Mouse (Mus musculus) intestine, postnatal 0 days (tissue): Measurements from ENCODE around the gene Dynlt1b. TPM values are rescaled to one million over a fixed set of nuclear protein-coding genes. Genes with fewer than 3 reads are reported as not detected.
"Not testable (repeated sequence)": the region's sequence is repeated elsewhere in the genome, so short reads cannot be mapped to it uniquely, and the experiment has no call there.

Experiments used
- ATAC-seq: fragments of 200-750 bp; cut with Nextera tagmentation; 2 replicates; pipeline ENCODE4 v1.8.0; 2017; ENCODE audit warnings: mild to moderate bottlenecking, moderate TSS enrichment, moderate library complexity
- H3K27ac ChIP-seq: fragments of 300-500 bp; sonication (generic); 2 replicates; pipeline ENCODE4 v1.5.1; 2014; ENCODE audit warnings: mild to moderate bottlenecking, low read depth, low read length, moderate library complexity
- H3K27me3 ChIP-seq: fragments of 300-500 bp; sonication (generic); replicated peaks from 2 replicates; pipeline ENCODE4 v1.6.1; 2014; ENCODE audit warnings: low read length, mixed read lengths; ENCODE audit not compliant: control insufficient read depth, insufficient read depth
- H3K36me3 ChIP-seq: fragments of 300-500 bp; sonication (generic); 2 replicates; pipeline ENCODE4 v1.6.1; 2014; ENCODE audit warnings: mild to moderate bottlenecking, moderate library complexity; ENCODE audit not compliant: control insufficient read depth, insufficient read depth
- H3K4me1 ChIP-seq: fragments of 300-500 bp; sonication (generic); replicated peaks from 2 replicates; pipeline ENCODE4 v1.6.1; 2014; ENCODE audit warnings: antibody characterized with exemption, low read length, mixed read lengths; ENCODE audit not compliant: control insufficient read depth, insufficient read depth
- H3K4me2 ChIP-seq: fragments of 300-500 bp; sonication (generic); replicated peaks from 2 replicates; pipeline ENCODE4 v1.6.1; 2014; ENCODE audit warnings: low read depth, mild to moderate bottlenecking, moderate library complexity
- H3K4me3 ChIP-seq: fragments of 300-500 bp; sonication (generic); 2 replicates; pipeline ENCODE4 v1.5.1; 2014; ENCODE audit warnings: low read depth, low read length
- H3K9ac ChIP-seq: fragments of 300-500 bp; sonication (generic); 2 replicates; pipeline ENCODE4 v1.6.1; 2014; ENCODE audit warnings: mild to moderate bottlenecking, low read depth, low read length
- H3K9me3 ChIP-seq: fragments of 300-500 bp; sonication (generic); 2 replicates; pipeline ENCODE4 v1.6.1; 2016; ENCODE audit warnings: mixed run types; ENCODE audit not compliant: control insufficient read depth
- WGBS: fragments of 180-500 bp; shearing (Covaris S2); extraction: QIAGEN DNeasy Blood & Tissue Kit; methylation state at CpG from one replicate; pipeline ENCODE4 v1.1.7; 2014; 5-methylcytosine and 5-hydroxymethylcytosine counted together
- polyA plus RNA-seq: library from polyadenylated mRNA; unstranded; fragments of >200 nt; fragmentation: Nextera tagmentation; extraction: Ambion mirVana; gene quantifications from 2 replicates; pipeline ENCODE4 v1.2.1, GENCODE M21; 2015

Gene Dynlt1b
- polyA plus RNA-seq, 1 experiment from 2014 or later: 769 TPM

- H3K36me3 ChIP-seq, H3K9me3 ChIP-seq, H3K27ac ChIP-seq, H3K27me3 ChIP-seq, H3K9ac ChIP-seq, H3K4me3 ChIP-seq, H3K4me1 ChIP-seq, H3K4me2 ChIP-seq, ATAC-seq: not testable (repeated sequence)
- no CpG with 5 or more reads among the region's 3 CpGs for WGBS
Measured at GRCm38 (mm10) chr17:6398079-6398478, 31.8 kb upstream of the Dynlt1b start.

DNA sequence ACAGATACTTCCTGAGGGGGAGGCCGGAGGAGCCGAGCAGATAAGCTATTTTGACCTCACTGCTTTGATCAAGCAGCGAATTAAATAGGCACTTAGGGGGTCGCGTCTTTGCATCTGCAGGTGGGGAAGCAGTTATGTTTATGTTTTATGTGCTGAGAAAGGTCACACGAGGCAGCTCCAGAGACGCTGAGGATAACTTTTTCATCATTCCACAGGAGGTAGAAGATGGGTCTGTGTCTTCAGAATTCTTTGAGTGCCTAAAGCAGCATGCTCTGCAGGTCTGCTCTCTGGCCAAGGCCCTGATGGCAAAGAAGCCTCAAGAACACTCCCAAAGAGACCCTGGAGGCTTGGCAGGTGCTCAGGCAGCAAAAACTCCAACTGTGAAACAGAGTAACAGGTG, 31.1 kb upstream of the Dynlt1b start:
- not testable (repeated sequence) for H3K9ac ChIP-seq, H3K4me2 ChIP-seq, H3K4me1 ChIP-seq, H3K9me3 ChIP-seq, ATAC-seq, H3K27ac ChIP-seq, H3K36me3 ChIP-seq, H3K4me3 ChIP-seq, H3K27me3 ChIP-seq
- 46% methylated on average over 7 of the region's 7 CpGs for WGBS

- 37% methylated on average over 6 of the region's 13 CpGs for WGBS
- H3K9ac ChIP-seq, H3K36me3 ChIP-seq, H3K4me1 ChIP-seq, H3K4me2 ChIP-seq, H3K4me3 ChIP-seq, H3K27me3 ChIP-seq, H3K27ac ChIP-seq, H3K9me3 ChIP-seq: not testable (repeated sequence)
- peak; percentile 58; the same call in 1 of the 2 replicates for ATAC-seq
Measured at GRCm38 (mm10) chr17:6399281-6400096, 30.4 kb upstream of the Dynlt1b start.

- ATAC-seq: peak; percentile 12; the same call in 1 of the 2 replicates
- not testable (repeated sequence) for H3K27me3 ChIP-seq, H3K9ac ChIP-seq, H3K4me1 ChIP-seq, H3K27ac ChIP-seq, H3K4me2 ChIP-seq, H3K36me3 ChIP-seq, H3K9me3 ChIP-seq, H3K4me3 ChIP-seq
- 75% methylated on average over 4 of the region's 4 CpGs for WGBS
Measured at GRCm38 (mm10) chr17:6400097-6400489, 29.8 kb upstream of the Dynlt1b start.

GRCm38 (mm10) chr17:6404493-6404892, 25.4 kb upstream of the Dynlt1b start:
- H3K4me3 ChIP-seq, H3K4me2 ChIP-seq, H3K27me3 ChIP-seq, H3K27ac ChIP-seq, H3K36me3 ChIP-seq, H3K9ac ChIP-seq, ATAC-seq, H3K9me3 ChIP-seq, H3K4me1 ChIP-seq: not testable (repeated sequence)
- WGBS: 52% methylated on average over 1 of the region's 1 CpGs

DNA sequence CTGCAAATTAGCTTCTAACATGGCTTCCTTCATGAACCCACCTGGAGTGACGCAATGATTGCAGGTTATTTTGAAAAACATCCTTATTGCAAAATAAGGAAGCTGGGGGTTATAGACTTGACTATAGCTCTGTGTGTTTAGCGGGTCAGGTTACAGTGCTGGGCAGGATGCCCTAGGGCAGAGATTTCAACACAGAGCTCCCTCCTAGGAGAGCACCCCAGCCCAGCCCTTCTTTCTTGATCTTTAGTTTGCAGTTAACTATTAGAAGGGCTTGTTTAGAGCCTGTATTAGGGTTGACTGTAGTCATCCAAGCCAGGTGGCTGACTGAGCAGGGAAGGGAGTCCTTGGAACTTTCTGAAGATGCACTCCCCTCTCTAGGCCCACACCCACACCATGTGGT, 22.9 kb upstream of the Dynlt1b start:
- peak; percentile 79 for ATAC-seq

GRCm38 (mm10) chr17:6410713-6411213, 19.1 kb upstream of the Dynlt1b start:
- not testable (repeated sequence) for ATAC-seq, H3K4me3 ChIP-seq, H3K9ac ChIP-seq, H3K27me3 ChIP-seq, H3K4me2 ChIP-seq, H3K4me1 ChIP-seq, H3K9me3 ChIP-seq, H3K36me3 ChIP-seq, H3K27ac ChIP-seq
- WGBS: 39% methylated on average over 6 of the region's 6 CpGs

More for the DNA sequence above, 22.9 kb upstream of the Dynlt1b start:
- not testable (repeated sequence) for H3K36me3 ChIP-seq, H3K9me3 ChIP-seq, H3K27ac ChIP-seq, H3K4me2 ChIP-seq, H3K27me3 ChIP-seq, H3K9ac ChIP-seq, H3K4me3 ChIP-seq, H3K4me1 ChIP-seq
- WGBS: no CpG with 5 or more reads among the region's 2 CpGs

- not testable (repeated sequence) for H3K4me2 ChIP-seq, H3K9ac ChIP-seq, H3K9me3 ChIP-seq, H3K4me3 ChIP-seq, H3K36me3 ChIP-seq, H3K27me3 ChIP-seq, ATAC-seq, H3K27ac ChIP-seq, H3K4me1 ChIP-seq
- 41% methylated on average over 4 of the region's 7 CpGs for WGBS
Measured at GRCm38 (mm10) chr17:6417118-6417517, 12.8 kb upstream of the Dynlt1b start.

DNA sequence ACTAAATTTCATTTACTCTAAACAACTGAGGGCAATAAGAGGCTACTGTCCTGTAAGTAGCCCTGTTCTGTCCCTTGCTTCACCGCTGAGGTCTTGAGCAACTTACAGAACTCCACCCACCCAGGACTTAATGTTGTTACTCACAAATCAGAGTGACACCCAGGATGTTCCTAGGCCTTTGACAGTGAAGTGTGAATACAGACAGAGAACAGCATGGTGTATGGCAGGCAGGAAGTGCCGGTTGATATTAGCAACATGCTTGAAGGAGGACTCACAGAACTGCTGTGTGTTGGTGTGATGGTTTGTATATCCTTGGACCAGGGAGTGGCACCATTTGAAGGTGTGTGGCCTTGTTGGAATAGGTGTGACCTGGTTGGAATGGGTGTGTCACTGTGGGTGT, 9.4 kb upstream of the Dynlt1b start:
- WGBS: 91% methylated on average over 1 of the region's 2 CpGs
- ATAC-seq, H3K27ac ChIP-seq, H3K9me3 ChIP-seq, H3K4me2 ChIP-seq, H3K36me3 ChIP-seq, H3K4me1 ChIP-seq, H3K4me3 ChIP-seq, H3K27me3 ChIP-seq, H3K9ac ChIP-seq: not testable (repeated sequence)
